Mouse (Mus musculus) left cerebral cortex, postnatal 36 days (tissue): ENCODE measurements around the gene Gm10428. TPM values are rescaled to one million over a fixed set of nuclear protein-coding genes. Genes with fewer than 3 reads are reported as not detected.

Experiments used
- DNase-seq, 2 experiments: peaks; one replicate each; pipeline ENCODE4 v3.0.0; 2021 to 2022; ENCODE audit warnings: low spot score in 2 of 2, mixed read lengths in 1 of 2
- intact Hi-C: fragments of 180-260 bp; cut with DNase I; formaldehyde crosslinking; loops from one replicate; pipeline ENCODE4 v1.15.1; 2025
- total RNA-seq, 2 experiments: library from RNA; stranded (reverse); gene quantifications; 2 replicates each; pipeline ENCODE4 v1.2.3; 2021

Gm10428 gene
- total RNA-seq, 2 experiments from 2014 or later = not detected

DNA sequence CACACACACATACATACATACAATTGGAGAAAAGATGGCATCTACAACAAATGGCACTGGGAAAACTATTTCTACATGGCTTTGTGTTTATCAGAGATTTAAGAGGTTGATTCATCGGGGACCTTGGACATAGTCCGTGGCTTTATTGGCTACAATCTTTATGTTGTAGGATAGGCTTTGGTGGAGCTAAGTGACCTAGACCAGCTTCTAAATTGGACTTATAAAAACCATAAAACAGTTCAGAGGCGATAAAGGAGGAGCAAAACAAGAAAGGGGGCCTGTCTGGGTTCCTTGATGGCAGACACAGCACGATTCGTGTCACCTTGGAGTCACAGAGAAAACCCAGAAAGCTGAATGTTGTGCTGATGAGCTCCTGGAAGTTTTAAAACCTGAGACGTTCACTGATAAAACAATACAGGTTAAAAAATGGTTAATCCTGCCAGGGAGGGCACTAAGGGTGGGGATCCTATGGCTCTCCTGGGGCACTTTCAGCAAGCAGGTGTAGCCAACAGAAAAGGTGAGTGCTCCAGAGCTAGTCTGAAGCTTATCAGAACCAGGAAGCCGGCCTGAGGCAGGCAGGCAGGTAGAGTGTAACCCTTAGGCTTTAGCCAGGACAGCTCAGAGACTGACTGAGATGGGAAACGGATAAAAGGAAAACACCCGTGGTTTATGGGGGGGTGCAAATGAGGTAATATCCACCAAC is 8.0 kb downstream of the Gm10428 start:
- intact Hi-C loops = no loop called here
- no peak for DNase-seq

GRCm38 (mm10) chr11:62776510-62776909 is 23.6 kb downstream of the Gm10428 start:
- intact Hi-C loops = no loop called here
- DNase-seq = no peak

DNA sequence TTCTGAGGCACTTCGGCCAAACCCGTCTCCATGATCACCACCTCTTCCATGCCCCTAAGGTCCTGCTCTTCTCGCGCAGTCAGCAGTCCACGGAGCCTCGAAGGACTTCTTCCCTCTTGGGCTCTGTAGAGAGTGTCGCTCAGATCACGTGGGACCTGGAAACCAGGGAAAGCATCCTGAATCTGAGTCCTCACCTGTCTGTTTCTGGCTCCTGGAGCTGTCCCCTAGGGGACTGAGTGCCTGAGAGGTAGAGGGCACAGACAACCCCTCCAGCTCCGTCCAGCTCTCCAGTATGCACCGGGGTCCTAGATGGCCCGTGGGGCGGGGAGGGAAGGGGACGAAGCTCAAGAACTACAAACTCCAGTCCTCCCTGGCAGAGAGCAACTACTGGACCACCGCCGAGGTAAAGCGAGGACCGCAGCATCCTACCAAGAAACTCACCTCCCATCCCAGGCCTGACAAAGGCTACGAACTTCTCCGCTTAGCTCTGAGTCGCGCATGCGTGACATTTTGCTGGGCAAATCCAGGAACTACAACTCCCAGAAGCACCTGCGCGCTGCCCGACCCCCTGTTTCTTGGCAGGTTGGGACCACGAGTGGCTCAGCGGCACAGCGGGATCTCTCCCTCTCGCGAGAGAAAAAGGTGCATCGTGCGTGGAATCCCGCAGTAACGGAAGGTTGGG is 36.2 kb downstream of the Gm10428 start, which contains the start of gene Zfp286:
Gene Zfp286 (minus strand): TSS at position 528 of the 682 bp plus-strand sequence.
- intact Hi-C loops = loop anchor here (1.0 kb wide), 1 partner anchor 90 kb away; the partner anchor contains the start of gene Tvp23b
- peak; percentile 88 to 91 for DNase-seq

- DNase-seq = no peak
- intact Hi-C loops = loop anchor here (1.0 kb wide), 1 partner anchor 90 kb away; the partner anchor contains the start of gene Tvp23b
Observed at GRCm38 (mm10) chr11:62789617-62789936, 36.7 kb downstream of the Gm10428 start.

Other genes with a start within 250 kb of the Gm10428 start
- gene Cenpv, start 213.8 kb upstream of the Gm10428 start, total RNA-seq = 10 to 100 TPM; 38.7 to 47.9 TPM
- gene Ubb, start 201.9 kb upstream of the Gm10428 start, total RNA-seq = 1,000 to 10,000 TPM; 1,698 to 1,876 TPM
- gene Trpv2, start 178.6 kb upstream of the Gm10428 start, total RNA-seq = 10 to 100 TPM; 17.5 to 19.2 TPM
- gene Lrrc75a, start 104.6 kb upstream of the Gm10428 start, total RNA-seq = 10 to 100 TPM; 18.7 to 21.8 TPM
- gene Mmgt2, start 104.4 kb upstream of the Gm10428 start, total RNA-seq = 10 to 100 TPM; 20.2 to 27.0 TPM
- gene Zfp287, start 21.2 kb upstream of the Gm10428 start, total RNA-seq = 10 to 100 TPM; 14.0 to 19.1 TPM
- gene Zfp286, start 36.4 kb downstream of the Gm10428 start, total RNA-seq = 10 to 100 TPM; 19.8 to 27.2 TPM
- 1 to 10 TPM; 2.3 to 2.4 TPM for gene Trim16, start 67.1 kb downstream of the Gm10428 start, total RNA-seq
- under 1 TPM; 0.39 to 0.74 TPM for gene Fbxw10, start 94.0 kb downstream of the Gm10428 start, total RNA-seq
- gene Tvp23b, start 126.4 kb downstream of the Gm10428 start, total RNA-seq = 10 to 100 TPM; 29.4 to 29.6 TPM
- not detected for gene Cdrt4, start 198.1 kb downstream of the Gm10428 start, total RNA-seq